Mouse (Mus musculus): ENCODE data around the gene Slc30a7.

DNA sequence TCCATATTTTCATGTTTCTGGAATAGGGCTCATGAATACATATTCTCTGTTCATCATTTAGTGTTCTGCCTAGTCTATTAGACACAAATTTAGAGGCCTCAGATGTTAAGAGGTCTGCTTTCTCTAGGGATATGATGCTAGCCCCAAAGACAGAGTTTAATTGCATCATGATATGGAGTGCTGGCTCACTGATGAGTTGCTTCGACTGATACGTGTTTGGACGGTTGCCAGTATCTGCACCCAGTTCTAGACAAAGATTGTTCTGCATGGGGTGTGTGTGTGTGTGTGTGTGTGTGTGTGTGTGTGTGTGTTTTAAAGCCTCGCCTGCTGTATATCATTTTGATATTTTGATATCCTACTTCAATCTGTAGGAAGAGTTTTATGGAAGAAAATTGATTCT, 114.9 kb downstream of the Slc30a7 start:
- TF ChIP-seq POLR2A (IDR thresholded peaks at IDR 0.05; ENCODE audit: low read depth, low read length) = no peak
- TF ChIP-seq CTCF (IDR thresholded peaks at IDR 0.05; ENCODE audit: extremely low read depth, insufficient read depth, insufficient read length, insufficient replicate concordance) = no peak
